Mouse (Mus musculus): ENCODE measurements around the gene Hspa12a.
"Not testable (repeated sequence)": the region's sequence is repeated elsewhere in the genome, so short reads cannot be mapped to it uniquely, and the experiment has no call there.

Gene Hspa12a

GRCm38 (mm10) chr19:58910941-58911368 lies 32.5 kb downstream of the Hspa12a start:
- DNase-seq (ENCODE audit: low read depth in 1 of 2, low spot score in 2 of 2) = no peak

DNA sequence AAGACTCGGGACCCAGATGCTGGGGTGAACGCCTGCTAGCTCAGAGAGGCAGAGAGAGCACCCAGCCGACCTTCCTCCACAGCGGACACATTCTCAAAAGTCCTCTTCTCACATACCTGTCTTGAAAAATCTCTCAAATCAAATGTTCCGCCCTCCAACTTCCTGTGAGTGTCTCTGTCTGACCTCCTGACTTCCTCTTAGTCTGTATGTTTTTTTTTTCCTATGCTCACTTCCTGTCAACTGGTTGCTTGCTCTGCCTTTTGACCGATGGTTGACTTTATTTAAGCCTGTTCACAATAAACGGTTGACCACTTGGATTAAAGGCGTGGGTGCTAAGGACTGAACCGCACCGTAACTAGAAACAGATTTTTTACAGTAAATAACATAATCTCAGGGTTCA lies 35.4 kb downstream of the Hspa12a start:
- no peak for DNase-seq (ENCODE audit: low read depth in 1 of 2, low spot score in 2 of 2)

- no peak for DNase-seq (ENCODE audit: low read depth in 1 of 2, low spot score in 2 of 2)
Measured at GRCm38 (mm10) chr19:58906685-58907084, 36.8 kb downstream of the Hspa12a start.

DNA sequence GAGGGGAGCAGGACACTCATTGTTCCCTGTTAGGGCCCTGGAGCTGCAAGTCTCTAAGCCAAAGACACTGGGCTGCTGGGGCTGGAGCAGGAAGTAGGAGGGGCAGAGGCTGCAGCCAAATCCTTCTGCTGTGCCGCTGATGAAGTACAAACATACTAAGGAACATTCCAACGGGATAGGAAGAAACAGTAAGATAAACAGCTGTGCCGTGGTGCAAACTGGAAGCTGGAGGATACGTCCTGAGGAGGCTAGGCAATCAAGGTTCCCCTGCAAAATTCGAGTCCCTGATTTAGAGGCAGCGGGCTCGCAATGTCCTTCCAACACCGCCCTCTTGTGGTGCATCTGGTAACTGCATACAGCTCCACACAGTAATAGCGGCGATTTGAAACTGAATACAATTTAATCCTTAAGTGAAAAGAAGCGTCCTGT lies 39.5 kb downstream of the Hspa12a start:
- DNase-seq (ENCODE audit: low read depth in 1 of 2, low spot score in 2 of 2) = peak in 1 of 2 experiments; percentile 30

- no peak for DNase-seq (ENCODE audit: low read depth in 1 of 2, low spot score in 2 of 2)
Measured at GRCm38 (mm10) chr19:58903079-58903898, 40.2 kb downstream of the Hspa12a start.

- DNase-seq (ENCODE audit: low read depth in 1 of 2, low spot score in 2 of 2) = not testable (repeated sequence)
Measured at GRCm38 (mm10) chr19:58900471-58900870, 43.0 kb downstream of the Hspa12a start.

DNA sequence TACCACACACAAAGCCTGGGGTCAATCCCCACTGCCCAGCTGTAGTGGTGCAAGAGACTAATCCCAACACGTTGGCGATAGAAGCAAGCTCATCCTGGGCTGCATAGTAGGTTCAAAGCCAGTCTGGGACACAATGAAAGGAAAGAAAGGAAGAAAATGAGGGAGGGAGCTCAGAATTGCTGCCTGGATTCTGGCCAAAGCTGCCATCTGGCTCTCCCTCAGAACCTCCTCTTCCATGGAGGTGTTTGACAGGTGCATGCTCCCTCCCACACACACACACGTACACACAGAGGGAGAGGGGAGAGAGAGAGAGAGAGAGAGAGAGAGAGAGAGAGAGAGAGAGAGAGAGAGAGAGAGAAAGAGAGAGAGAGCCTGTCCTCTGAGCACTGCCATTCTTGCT lies 47.2 kb downstream of the Hspa12a start:
- no peak for DNase-seq (ENCODE audit: low read depth in 1 of 2, low spot score in 2 of 2)

- no peak for DNase-seq (ENCODE audit: low read depth in 1 of 2, low spot score in 2 of 2)
Measured at GRCm38 (mm10) chr19:58889306-58890038, 54.0 kb downstream of the Hspa12a start.

GRCm38 (mm10) chr19:58886467-58886866 lies 57.0 kb downstream of the Hspa12a start:
- DNase-seq (ENCODE audit: low read depth in 1 of 2, low spot score in 2 of 2) = no peak

- DNase-seq (ENCODE audit: low read depth in 1 of 2, low spot score in 2 of 2) = no peak
Measured at GRCm38 (mm10) chr19:58883451-58883850, 60.0 kb downstream of the Hspa12a start.

- no peak for DNase-seq (ENCODE audit: low read depth in 1 of 2, low spot score in 2 of 2)
Measured at GRCm38 (mm10) chr19:58882336-58882735, 61.1 kb downstream of the Hspa12a start.

DNA sequence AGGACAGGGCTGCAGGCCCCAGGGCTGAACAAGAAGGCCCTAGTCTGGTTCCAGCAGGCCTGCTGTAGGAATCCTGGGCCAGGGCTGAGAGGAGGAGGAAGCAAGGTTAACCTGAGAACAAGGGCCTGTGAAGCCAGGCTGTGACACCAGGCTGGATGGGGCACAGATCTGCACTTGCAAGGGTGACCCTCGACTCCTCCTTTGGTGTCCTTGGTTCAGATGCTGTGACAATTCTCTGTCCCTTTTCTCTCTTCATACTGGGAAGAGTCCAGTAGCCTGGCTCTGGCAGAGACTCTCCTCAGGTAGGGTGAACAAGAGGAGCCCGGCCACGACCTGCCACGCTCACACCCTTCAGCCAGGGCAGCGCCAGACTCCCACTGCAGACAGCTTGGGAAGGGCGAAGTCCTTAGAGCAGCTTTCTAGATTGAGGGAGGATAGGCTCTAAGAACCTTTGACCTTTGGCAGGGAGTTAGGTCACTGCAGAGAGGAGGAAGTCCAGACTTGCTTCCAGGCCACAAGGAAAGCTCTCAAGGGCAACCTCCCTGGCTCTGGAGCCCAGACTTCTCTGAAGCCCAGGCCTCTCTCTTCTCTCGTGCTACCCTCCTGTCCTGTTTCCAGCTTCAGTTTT lies 64.0 kb downstream of the Hspa12a start:
- no peak for DNase-seq (ENCODE audit: low read depth in 1 of 2, low spot score in 2 of 2)

DNA sequence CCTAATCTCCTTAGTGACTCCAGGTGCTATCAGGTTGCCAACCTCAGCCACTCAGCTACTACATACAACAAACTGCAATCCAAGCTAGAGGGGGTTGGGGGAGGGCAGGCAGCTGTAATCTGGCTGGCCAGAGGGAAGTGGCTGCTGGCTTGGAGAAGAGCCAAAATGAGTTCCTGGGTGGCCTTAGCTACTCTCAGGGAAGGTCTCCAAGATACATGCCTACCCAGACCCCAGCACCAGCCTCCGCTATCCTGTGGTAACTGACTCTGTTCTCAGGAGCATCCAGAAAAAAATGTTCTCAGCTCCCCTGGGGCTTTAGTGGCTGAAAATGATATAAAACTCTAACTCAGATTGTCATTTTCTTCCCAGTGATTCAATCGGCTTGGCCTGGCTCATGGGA lies 64.9 kb downstream of the Hspa12a start:
- DNase-seq (ENCODE audit: low read depth in 1 of 2, low spot score in 2 of 2) = no peak

- DNase-seq (ENCODE audit: low read depth in 1 of 2, low spot score in 2 of 2) = no peak
Measured at GRCm38 (mm10) chr19:58873536-58873935, 69.9 kb downstream of the Hspa12a start.

- DNase-seq (ENCODE audit: low read depth in 1 of 2, low spot score in 2 of 2) = no peak
Measured at GRCm38 (mm10) chr19:58872381-58873259, 70.8 kb downstream of the Hspa12a start.

DNA sequence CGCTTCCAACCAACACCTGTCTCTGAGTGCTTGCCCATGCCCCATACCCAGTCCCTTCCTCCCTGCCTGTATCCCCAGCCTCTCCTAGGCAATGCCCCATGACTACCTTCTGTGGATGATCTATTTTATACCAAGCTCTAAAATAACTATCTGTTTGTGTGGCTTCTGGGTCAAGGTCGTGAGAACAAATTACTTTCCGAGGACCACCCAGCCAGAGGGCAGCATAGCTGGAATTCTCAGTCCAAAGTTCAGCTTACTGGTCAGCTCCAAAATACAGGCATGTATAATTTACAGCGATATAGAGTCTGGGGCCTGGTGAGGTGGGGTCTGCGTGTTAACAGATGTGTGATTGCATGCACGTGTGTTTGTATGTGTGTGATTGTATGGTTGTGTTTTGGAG lies 71.6 kb downstream of the Hspa12a start:
- no peak for DNase-seq (ENCODE audit: low read depth in 1 of 2, low spot score in 2 of 2)

GRCm38 (mm10) chr19:58866651-58867050 lies 76.8 kb downstream of the Hspa12a start:
- no peak for DNase-seq (ENCODE audit: low read depth in 1 of 2, low spot score in 2 of 2)

DNA sequence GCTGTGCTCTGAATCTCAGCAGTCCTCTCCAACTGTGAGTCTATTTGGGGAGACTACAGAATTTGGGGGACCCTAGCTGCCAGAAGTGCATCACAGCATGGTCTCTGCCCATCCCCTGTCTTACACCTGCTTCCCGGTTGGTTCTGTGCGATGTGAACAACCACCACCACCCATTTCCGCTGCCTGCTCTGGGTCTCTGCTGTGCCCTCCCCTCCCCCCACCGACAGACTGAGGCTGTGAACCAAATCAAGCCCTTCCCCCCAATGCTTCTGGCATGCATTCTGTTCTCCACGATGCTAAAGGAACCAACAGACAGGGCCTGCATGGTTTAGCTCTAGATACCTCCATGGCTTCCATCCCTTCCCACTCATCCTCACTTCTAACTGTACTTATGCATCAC lies 78.2 kb downstream of the Hspa12a start:
- no peak for DNase-seq (ENCODE audit: low read depth in 1 of 2, low spot score in 2 of 2)

GRCm38 (mm10) chr19:58864006-58864573 lies 79.4 kb downstream of the Hspa12a start:
- DNase-seq (ENCODE audit: low read depth in 1 of 2, low spot score in 2 of 2) = no peak

GRCm38 (mm10) chr19:58861174-58861760 lies 82.2 kb downstream of the Hspa12a start:
- DNase-seq (ENCODE audit: low read depth in 1 of 2, low spot score in 2 of 2) = no peak
